Mouse (Mus musculus): ENCODE measurements at regions not wholly inside any gene's neighbourhood (a gene's known extent, or its start where the extent isn't known, plus 50 kb on each side); places are given as distances from the start of the nearest gene placed in this dataset.

DNA sequence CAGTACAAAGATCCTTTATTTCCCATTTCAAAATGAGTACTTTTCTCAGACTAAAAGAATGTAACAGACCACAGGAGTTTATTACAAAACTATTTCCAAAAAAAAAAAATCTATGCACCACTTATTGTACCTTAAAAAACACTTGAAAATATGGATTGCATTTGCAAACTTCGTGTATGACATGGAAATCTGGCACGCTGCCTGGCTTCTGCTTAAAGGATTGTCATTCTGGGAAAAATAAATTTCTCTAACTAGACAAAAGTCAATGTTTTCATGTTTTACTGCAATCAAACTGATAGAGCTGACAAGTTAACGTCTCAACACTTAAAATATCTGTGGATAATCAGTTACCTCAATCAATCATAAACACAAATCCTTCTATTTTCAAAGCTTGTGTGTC is 205.5 kb upstream of the Nr2f1 start:
- DNase-seq (ENCODE audit: extremely low spot score, low spot score) = no peak

DNA sequence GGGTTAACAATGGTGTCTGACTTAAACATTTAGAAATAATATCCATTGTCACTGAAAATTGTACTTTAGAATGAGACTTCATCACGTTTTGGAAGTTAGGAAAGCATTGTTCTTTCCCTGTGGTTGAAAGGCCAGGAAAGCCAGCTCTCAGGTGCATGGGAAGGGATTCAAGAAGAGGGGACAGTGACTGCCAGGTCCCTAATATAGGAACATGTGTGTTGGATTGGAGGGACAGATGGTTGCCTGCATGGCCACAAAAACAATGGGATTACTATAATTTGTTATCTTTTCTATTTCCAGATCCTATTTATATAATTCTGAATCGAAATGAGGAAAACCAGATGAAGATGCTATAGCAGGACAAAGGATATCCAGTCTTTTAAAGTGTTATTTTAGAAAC is 184.2 kb upstream of the Nr2f1 start:
- DNase-seq (ENCODE audit: extremely low spot score, low spot score) = no peak

DNA sequence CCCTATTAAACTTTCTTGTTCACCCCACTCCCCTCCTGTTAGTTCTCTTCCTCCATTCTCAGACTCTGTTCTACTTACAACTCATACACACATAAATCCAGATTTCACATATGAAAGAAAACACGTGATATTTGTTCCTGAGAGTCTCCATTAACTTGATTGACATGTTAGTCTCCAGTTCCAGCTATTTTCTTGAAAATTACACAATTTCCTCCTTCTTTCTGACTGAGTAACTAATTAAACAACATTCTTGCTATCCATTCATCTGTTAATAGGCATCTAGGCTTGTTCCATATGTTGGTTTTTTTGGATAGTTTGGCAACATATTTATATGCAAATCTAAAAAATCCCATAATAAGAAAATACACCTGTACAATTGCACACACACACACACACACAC is 161.7 kb upstream of the Nr2f1 start:
- no peak for DNase-seq (ENCODE audit: extremely low spot score, low spot score)

DNA sequence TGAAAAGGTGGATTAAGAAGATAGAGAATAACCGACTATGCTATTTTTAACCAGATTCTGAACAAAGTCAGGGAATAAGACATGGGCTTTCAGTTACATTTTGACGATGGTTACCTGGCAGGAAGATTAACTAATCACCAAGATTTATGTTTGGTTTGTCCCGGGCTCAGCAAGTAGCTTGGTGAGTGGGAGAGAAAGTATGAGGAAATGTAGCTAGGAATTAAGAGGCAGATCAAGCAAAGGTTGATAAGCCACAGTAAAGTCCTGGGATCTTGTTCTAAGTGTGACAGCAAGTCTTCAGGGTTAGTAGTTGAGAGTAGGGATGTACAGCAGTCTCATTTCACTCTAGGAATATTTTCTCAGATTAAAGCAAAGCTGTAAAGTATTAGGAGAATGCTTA is 149.3 kb upstream of the Nr2f1 start:
- DNase-seq (ENCODE audit: extremely low spot score, low spot score) = no peak

GRCm38 (mm10) chr13:78324443-78325206 is 125.1 kb upstream of the Nr2f1 start:
- no peak for DNase-seq (ENCODE audit: extremely low spot score, low spot score)

- DNase-seq (ENCODE audit: extremely low spot score, low spot score) = no peak
These were observed 123.6 kb upstream of the Nr2f1 start for GRCm38 (mm10) chr13:78323183-78323582.

DNA sequence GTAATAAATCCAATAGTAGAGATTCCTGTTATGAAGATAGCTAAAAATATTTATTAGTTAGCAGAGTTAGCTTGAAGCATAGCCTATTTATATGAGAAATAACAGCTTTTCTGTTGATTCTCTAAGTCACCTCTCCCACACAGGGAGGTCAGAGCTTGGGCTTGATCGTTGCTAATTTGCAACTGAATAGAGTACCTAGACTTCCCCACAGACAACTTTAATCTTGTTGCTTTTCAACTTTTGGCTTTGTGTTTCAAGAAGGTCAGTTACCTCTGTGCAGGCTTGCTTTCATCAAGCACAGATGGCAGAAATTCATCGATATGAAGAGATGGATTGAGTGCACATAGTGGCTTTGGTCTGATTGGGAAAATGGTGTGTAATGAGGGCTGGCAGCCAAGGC is 118.9 kb upstream of the Nr2f1 start:
- DNase-seq (ENCODE audit: extremely low spot score, low spot score) = no peak

GRCm38 (mm10) chr13:78310837-78311236 is 111.3 kb upstream of the Nr2f1 start:
- DNase-seq (ENCODE audit: extremely low spot score, low spot score) = no peak
